Mouse (Mus musculus) midbrain, embryonic 10.5 days (tissue): Measurements from ENCODE around the gene Lrfn1. TPM values are rescaled to one million over a fixed set of nuclear protein-coding genes. Genes with fewer than 3 reads are reported as not detected.

Source experiments
- DNase-seq: peaks from one replicate; pipeline ENCODE4 v3.0.0-alpha.2; 2017; ENCODE audit warnings: low spot score
- H3K27ac ChIP-seq: fragments of 300-500 bp; sonication (generic); replicated peaks from 2 replicates; pipeline ENCODE4 v1.5.1; 2016; ENCODE audit warnings: mild to moderate bottlenecking
- H3K27me3 ChIP-seq: fragments of 300-500 bp; sonication (generic); 2 replicates; pipeline ENCODE4 v1.6.1; 2016; ENCODE audit warnings: low read depth, mild to moderate bottlenecking; ENCODE audit not compliant: poor library complexity, severe bottlenecking
- H3K36me3 ChIP-seq: fragments of 300-500 bp; sonication (generic); 2 replicates; pipeline ENCODE4 v1.6.1; 2016; ENCODE audit warnings: mild to moderate bottlenecking, moderate library complexity
- H3K4me1 ChIP-seq: fragments of 300-500 bp; sonication (generic); 2 replicates; pipeline ENCODE4 v1.6.1; 2016
- H3K4me3 ChIP-seq: fragments of 300-500 bp; sonication (generic); 2 replicates; pipeline ENCODE4 v1.5.1; 2016; ENCODE audit warnings: mild to moderate bottlenecking, moderate library complexity
- H3K9me3 ChIP-seq: fragments of 300-500 bp; sonication (generic); replicated peaks from 2 replicates; pipeline ENCODE4 v1.6.1; 2016; ENCODE audit warnings: mild to moderate bottlenecking
- WGBS: fragments of 180-500 bp; shearing (Covaris S2); methylation state at CpG from one replicate; pipeline ENCODE4 v1.1.7; 2016; 5-methylcytosine and 5-hydroxymethylcytosine counted together
- polyA plus RNA-seq: library from polyadenylated mRNA; unstranded; fragments of >200 nt; fragmentation: Nextera tagmentation; extraction: Ambion mirVana; gene quantifications from 2 replicates; pipeline ENCODE4 v1.2.1, GENCODE M21; 2016

Lrfn1 gene
- polyA plus RNA-seq, 1 experiment from 2014 or later, result 3.6 TPM

DNA sequence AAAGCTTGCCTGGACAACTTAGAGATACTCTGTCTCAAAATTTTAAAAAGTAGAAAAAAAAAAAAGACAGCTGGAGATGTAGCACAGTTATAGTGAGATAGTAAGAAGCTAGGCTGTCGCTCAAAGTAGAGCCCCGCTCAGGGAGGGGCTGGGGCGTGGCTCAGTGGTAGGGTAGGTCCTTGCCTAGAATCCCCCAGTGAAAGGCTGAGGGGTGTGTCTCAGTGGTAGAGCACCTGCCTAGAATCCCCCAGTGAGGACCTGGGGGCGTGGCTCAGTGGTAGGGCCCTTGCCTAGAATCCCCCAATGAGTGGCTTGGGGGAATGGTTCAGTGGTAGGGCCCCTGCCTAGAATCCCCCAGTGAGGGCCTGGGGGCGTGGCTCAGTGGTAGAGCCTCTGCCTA is 8.6 kb downstream of the Lrfn1 start:
- Histone ChIP-seq H3K4me3 (no peak overlapping the region), H3K9me3 (no peaks in the 10 kb centered on the region), H3K36me3 (peaks cover 97% of the 10 kb centered on the region), H3K27me3 (0 out of 2 replicates have a peak, but pooled peaks cover 1% of the 10 kb centered on the region), H3K4me1 (peaks cover 9% of the 10 kb centered on the region; the same call in 1 of the 2 replicates), H3K27ac (no peak overlapping the region)
- DNase-seq, result no peak
- 93% methylated on average over 5 of the region's 5 CpGs for WGBS

DNA sequence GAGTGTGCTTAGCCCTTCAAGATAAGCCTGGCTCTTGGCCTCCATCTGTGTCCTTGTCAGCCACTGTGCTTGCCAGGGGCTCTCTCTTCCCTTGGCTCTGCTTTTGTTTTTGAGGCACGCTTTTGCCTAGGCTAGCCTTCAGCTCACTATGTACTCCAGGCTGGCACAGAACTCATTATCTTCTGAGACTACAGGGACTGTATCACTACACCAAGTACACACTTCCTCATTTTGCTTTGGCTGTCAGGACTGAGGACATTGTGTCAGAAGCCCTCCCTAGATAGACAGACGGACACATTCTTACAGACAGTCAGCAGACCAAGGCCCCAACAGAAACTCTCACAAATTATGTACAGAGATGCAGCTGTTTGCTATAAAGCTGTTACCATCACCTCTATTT is 11.0 kb downstream of the Lrfn1 start:
- DNase-seq, result no peak
- Histone ChIP-seq H3K27ac (no peak overlapping the region), H3K4me1 (peaks cover 24% of the 10 kb centered on the region), H3K9me3 (no peaks in the 10 kb centered on the region), H3K4me3 (no peak overlapping the region), H3K36me3 (peaks cover 75% of the 10 kb centered on the region), H3K27me3 (peaks cover 26% of the 10 kb centered on the region)
- WGBS, result 88% methylated on average over 2 of the region's 2 CpGs

DNA sequence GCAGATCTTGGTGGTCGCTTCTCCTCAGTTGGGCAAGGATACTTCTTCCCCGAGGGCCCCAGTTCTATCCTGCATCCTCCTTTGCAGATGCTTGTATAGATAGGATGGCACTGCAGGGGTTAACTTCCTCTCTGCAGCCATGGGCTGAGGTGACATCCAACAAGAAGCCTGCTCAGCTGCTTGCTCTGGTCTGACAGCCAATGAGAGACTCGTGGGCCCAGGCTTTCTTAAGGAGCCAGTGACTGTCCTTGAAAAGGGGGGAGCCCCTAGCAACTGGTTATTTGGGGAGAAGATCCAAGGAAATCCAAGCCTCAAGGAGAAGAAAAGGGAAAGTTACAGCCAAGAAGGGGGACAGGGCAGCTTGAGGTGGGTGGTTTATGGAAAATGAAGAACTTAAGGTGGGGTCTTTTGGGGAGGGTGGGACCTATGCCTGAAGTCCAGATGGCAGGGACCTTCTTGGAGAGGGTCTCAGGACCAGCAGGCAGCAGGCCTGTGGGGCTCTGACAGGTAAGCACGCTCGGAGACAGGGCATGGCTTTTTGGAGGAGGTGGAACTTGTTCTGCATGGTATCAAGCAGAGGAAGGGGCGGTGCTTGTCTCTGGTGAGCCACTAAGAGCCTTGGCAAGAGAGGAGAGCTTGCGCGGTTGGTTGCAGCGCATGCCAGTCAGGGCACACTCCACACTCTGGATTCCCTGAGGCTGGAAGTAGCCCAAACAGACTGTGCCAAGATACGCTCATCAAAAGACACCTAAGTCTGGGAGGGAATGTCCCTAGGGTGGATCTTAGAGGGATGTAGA is 12.8 kb downstream of the Lrfn1 start:
- DNase-seq, result no peak

DNA sequence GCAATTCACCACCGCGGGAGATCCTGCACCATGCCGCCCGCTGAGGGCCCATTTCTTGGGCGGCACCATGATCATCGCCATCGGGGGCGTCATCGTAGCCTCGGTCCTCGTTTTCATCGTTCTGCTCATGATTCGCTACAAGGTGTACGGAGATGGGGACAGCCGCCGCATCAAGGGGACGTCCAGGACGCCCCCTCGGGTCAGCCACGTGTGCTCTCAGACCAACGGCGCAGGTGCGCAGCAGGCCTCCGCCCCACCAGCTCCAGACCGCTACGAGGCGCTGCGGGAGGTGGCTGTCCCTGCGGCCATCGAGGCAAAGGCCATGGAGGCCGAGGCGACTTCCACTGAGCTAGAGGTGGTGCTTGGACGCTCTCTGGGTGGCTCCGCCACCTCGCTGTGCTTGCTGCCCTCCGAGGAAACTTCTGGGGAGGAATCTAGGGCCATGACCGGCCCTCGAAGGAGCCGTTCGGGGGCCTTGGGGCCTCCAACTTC is 15.0 kb downstream of the Lrfn1 start:
- DNase-seq, result no peak
- Histone ChIP-seq H3K4me1 (peaks cover 28% of the 10 kb centered on the region), H3K27me3 (peaks cover 40% of the 10 kb centered on the region), H3K4me3 (peak overlapping the region; percentile 64), H3K9me3 (no peaks in the 10 kb centered on the region), H3K27ac (peak overlapping the region; percentile 84), H3K36me3 (peaks cover 35% of the 10 kb centered on the region)
- WGBS, result 11% methylated on average over 40 of the region's 40 CpGs

More for the DNA sequence above, 12.8 kb downstream of the Lrfn1 start:
- peaks cover 28% of the 10 kb centered on the region for H3K4me1 ChIP-seq
- 0 out of 2 replicates have a peak overlapping the region, but pooled peaks have one; percentile 14 for H3K4me3 ChIP-seq
- peaks cover 40% of the 10 kb centered on the region for H3K27me3 ChIP-seq
- H3K9me3 ChIP-seq, result no peaks in the 10 kb centered on the region
- 74% methylated on average over 10 of the region's 10 CpGs for WGBS
- H3K27ac ChIP-seq, result no peak overlapping the region
- peaks cover 57% of the 10 kb centered on the region for H3K36me3 ChIP-seq

DNA sequence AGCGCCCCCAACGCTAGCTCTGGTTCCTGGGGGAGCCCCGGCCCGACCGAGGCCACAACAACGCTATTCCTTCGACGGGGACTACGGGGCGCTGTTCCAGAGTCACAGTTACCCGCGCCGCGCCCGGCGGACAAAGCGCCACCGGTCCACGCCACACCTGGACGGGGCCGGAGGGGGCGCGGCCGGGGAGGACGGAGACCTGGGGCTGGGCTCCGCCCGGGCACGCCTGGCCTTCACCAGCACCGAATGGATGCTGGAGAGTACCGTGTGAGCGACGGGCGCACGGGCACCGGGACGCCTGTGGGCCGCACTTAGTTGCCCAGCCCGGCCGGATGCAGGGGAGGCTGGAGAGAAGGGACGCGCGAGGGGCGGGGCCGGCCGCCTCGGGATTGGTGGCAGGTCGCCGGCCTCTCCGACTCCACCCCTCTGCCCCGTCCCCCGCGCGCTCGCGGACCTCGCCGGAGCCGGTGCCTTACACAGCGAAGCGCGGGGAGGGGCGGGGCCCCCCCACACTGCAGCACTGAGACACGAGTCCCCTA is 15.5 kb downstream of the Lrfn1 start:
- peaks cover 30% of the 10 kb centered on the region for H3K36me3 ChIP-seq
- WGBS, result under 1% methylated on average over 62 of the region's 63 CpGs
- DNase-seq, result peak; percentile 76
- peak overlapping the region; percentile 84 for H3K27ac ChIP-seq
- peak overlapping the region; percentile 64 for H3K4me3 ChIP-seq
- H3K4me1 ChIP-seq, result peaks cover 28% of the 10 kb centered on the region
- no peaks in the 10 kb centered on the region for H3K9me3 ChIP-seq
- H3K27me3 ChIP-seq, result peaks cover 40% of the 10 kb centered on the region

DNA sequence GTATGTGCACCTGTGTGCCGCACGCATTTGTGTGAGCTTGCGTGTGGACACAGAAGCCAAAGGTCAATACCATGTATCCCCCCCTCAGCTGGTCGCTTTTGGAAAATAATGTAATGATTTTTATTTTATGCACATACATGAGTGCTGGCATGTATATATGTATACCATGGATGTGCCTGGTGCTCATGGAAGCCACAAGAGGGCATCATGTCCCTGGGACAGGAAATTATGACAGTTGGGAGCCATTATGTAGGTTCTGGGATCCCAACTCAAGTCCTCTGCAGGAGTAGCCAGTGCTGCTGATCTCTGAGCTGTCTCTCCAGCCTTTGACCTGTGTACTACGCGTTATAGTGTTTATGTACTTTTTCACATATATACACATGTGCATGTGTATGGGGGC is 24.4 kb downstream of the Lrfn1 start:
- no peaks in the 10 kb centered on the region for H3K27me3 ChIP-seq
- H3K4me1 ChIP-seq, result no peaks in the 10 kb centered on the region
- WGBS, result 88% methylated on average over 6 of the region's 6 CpGs
- H3K36me3 ChIP-seq, result no peaks in the 10 kb centered on the region
- H3K4me3 ChIP-seq, result no peak overlapping the region
- no peak overlapping the region for H3K27ac ChIP-seq
- DNase-seq, result no peak
- H3K9me3 ChIP-seq, result no peaks in the 10 kb centered on the region

DNA sequence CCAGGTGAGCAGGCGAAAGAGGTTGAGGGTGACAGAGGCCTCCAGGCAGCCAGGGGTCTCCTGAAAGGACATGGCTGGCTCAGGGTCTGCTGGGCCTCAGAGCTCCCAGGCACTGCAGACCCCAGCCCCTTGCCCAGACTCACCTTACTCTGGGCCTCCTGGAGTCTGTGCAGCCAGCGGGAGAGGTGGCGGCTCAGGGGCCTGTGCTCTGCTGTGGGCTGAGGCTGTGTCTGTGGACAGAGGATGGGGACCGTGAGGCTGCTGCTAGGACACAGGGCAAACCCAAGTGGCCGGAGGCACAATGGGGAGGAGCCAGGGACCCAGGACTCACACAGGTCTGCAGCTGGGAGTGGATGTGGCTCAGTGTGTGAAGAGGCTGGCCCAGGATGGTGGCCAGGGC is 25.6 kb downstream of the Lrfn1 start:
- Histone ChIP-seq H3K27ac (no peak overlapping the region; the same call in 1 of the 2 replicates), H3K4me1 (no peaks in the 10 kb centered on the region), H3K36me3 (no peaks in the 10 kb centered on the region), H3K4me3 (no peak overlapping the region), H3K9me3 (no peaks in the 10 kb centered on the region), H3K27me3 (no peaks in the 10 kb centered on the region)
- 84% methylated on average over 5 of the region's 5 CpGs for WGBS
- no peak for DNase-seq

DNA sequence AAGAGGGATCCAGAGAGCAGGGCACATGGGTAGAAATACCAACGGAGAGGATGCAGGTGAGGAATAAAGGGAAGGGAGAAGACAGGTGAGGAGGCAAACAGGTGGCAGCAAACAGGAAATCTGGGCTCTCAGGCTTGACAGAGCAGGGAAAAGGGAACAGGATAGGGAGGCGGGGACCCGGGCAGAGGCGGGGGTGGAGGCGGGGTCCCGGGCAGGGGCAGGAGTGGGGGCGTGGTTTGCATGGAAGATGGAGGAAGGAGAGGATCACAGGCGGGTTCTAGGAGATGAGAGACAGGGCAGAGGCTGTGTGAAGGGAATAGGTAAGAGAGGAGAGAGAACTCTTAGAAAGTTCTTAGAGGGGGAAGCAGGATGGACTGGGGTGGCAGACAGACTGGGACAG is 27.1 kb downstream of the Lrfn1 start:
- no peaks in the 10 kb centered on the region for H3K4me1 ChIP-seq
- WGBS, result 15% methylated on average over 8 of the region's 8 CpGs
- no peak overlapping the region for H3K27ac ChIP-seq
- H3K9me3 ChIP-seq, result no peaks in the 10 kb centered on the region
- 0 out of 2 replicates have a peak, but pooled peaks cover 3% of the 10 kb centered on the region for H3K27me3 ChIP-seq
- no peaks in the 10 kb centered on the region for H3K36me3 ChIP-seq
- no peak overlapping the region for H3K4me3 ChIP-seq
- no peak for DNase-seq

DNA sequence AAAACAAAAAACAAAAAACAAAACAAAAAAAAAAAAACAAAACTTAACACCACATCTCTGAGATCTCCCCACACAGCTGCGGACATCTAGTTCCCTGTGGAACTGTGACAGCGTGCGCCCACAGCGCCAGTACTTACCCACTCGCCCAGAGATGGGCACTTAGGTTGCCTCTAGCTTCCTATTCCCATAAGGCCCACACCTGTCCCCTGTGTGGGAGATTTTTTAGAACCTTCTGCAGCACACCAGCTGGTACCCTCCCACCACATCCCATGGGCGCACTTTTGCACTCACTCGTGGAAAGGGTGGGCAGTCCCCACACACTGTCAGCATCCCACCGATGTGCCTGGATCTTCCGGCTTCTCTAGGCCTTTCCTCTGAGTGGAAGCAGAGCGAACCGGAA is 31.1 kb downstream of the Lrfn1 start:
- no peak overlapping the region for H3K27ac ChIP-seq
- DNase-seq, result no peak
- no peaks in the 10 kb centered on the region for H3K9me3 ChIP-seq
- WGBS, result 87% methylated on average over 11 of the region's 11 CpGs
- peaks cover 26% of the 10 kb centered on the region for H3K27me3 ChIP-seq
- peaks cover 6% of the 10 kb centered on the region for H3K4me1 ChIP-seq
- H3K36me3 ChIP-seq, result no peaks in the 10 kb centered on the region
- H3K4me3 ChIP-seq, result no peak overlapping the region

DNA sequence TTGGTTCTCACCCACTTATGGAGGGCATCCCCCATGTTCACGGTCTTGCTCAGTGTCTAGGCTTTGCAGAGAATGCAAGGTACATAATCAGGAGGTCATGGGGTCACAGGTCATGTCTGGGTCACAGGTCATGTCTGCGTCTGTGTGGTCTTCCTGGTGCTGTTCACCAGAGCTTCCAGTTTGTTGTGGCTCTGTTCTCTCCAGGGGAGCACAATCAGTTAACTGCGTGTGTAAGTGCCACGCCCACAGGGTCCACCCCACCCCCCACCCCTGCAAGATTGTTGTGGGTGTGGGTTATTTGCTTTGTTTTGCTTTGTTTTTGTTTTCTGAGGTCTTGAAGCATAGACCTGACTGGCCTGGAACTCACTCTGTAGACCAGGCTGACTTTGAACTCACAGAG is 32.4 kb downstream of the Lrfn1 start:
- 53% methylated on average over 4 of the region's 4 CpGs for WGBS
- Histone ChIP-seq H3K27ac (no peak overlapping the region), H3K27me3 (peaks cover 39% of the 10 kb centered on the region), H3K4me1 (peaks cover 13% of the 10 kb centered on the region), H3K36me3 (no peaks in the 10 kb centered on the region), H3K4me3 (no peak overlapping the region), H3K9me3 (no peaks in the 10 kb centered on the region)
- no peak for DNase-seq

DNA sequence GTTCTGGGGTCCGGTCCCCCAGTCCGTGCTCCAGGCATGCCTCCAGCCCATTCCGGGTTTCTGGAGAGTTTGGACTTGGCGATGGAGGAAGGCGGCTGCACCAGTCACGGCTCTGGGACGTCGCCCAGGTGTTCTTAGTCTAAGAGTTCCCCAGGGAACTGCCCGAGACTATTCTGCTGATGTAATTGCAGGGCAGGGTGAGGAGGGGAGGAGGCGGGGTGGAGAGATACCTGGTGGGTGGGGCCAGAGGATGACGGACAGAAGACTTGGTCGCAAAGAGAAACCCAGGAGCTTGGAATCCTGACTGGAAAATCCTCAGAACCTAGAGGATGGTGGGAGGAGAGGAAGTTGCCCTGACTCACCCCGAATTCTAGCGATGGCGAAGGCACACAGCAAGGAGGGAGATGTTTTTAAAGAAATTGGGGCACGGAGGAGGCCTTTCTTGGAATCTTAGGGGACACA is 36.3 kb downstream of the Lrfn1 start:
- 3% methylated on average over 16 of the region's 16 CpGs for WGBS
- peaks cover 23% of the 10 kb centered on the region for H3K4me1 ChIP-seq
- no peaks in the 10 kb centered on the region for H3K36me3 ChIP-seq
- peaks cover 44% of the 10 kb centered on the region for H3K27me3 ChIP-seq
- no peak for DNase-seq
- peak overlapping the region; percentile 31 for H3K4me3 ChIP-seq
- no peak overlapping the region for H3K27ac ChIP-seq
- H3K9me3 ChIP-seq, result no peaks in the 10 kb centered on the region

DNA sequence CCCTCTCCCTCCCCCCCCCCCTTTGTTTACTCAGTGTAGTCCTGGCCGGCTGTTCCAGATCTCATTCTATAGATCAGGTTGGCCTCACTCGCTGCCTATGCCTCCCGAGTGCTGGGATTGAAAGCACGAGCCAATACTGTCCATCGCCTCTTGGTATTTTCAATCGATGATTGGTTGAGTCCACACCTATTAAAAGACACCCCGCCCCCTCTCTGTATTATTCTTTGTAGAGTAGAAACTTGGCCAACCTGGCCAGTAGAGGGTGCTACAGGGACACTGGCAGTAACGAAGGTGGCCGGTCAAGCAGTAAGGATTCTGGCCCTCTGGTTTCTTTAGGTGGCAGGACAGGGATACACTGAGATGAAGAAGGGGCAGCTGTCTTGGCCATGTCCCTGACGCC is 38.6 kb downstream of the Lrfn1 start:
- no peaks in the 10 kb centered on the region for H3K36me3 ChIP-seq
- H3K27me3 ChIP-seq, result peaks cover 41% of the 10 kb centered on the region
- no peak overlapping the region for H3K4me3 ChIP-seq
- 3% methylated on average over 10 of the region's 10 CpGs for WGBS
- peaks cover 28% of the 10 kb centered on the region for H3K4me1 ChIP-seq
- DNase-seq, result peak; percentile 47
- H3K27ac ChIP-seq, result no peak overlapping the region
- no peaks in the 10 kb centered on the region for H3K9me3 ChIP-seq

DNA sequence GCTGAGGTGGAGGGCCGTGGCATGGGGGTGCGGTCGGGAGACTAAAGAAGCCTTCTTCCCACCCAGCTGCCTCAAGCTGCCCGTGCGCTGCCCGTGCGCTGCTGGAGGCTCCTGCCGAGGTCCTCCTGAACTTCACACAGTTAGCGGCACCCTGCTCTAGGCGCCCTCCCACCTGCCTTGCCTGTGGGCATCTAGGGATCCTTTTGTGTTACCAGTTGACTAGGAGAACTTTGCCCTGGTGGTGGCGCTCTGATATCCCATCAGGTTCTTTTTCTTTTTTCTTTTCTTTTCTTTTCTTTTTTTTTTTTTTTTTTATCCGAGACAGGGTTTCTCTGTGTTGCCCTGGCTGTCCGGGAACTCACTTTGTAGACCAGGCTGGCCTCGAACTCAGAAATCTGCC is 39.1 kb downstream of the Lrfn1 start:
- H3K9me3 ChIP-seq, result no peaks in the 10 kb centered on the region
- no peak overlapping the region for H3K4me3 ChIP-seq
- H3K27me3 ChIP-seq, result peaks cover 39% of the 10 kb centered on the region
- H3K36me3 ChIP-seq, result no peaks in the 10 kb centered on the region
- H3K27ac ChIP-seq, result no peak overlapping the region
- H3K4me1 ChIP-seq, result peaks cover 32% of the 10 kb centered on the region
- WGBS, result 29% methylated on average over 14 of the region's 14 CpGs
- DNase-seq, result no peak
